Mouse (Mus musculus) midbrain, embryonic 14.5 days (tissue): Measurements from ENCODE around the gene Kdm6b. TPM values are rescaled to one million over a fixed set of nuclear protein-coding genes. Genes with fewer than 3 reads are reported as not detected.

Experiments used
- ATAC-seq: fragments of 200-750 bp; cut with Nextera tagmentation; 2 replicates; pipeline ENCODE4 v1.8.0; 2017; ENCODE audit warnings: moderate number of reproducible peaks, moderate library complexity; ENCODE audit not compliant: low FRiP score, low TSS enrichment
- DNase-seq: peaks from one replicate; pipeline ENCODE4 v3.0.0-alpha.2; 2015
- H3K27ac ChIP-seq: fragments of 300-500 bp; sonication (generic); replicated peaks from 2 replicates; pipeline ENCODE4 v1.5.1; 2014; ENCODE audit warnings: mild to moderate bottlenecking, low read depth, low read length, moderate library complexity
- H3K27me3 ChIP-seq: fragments of 300-500 bp; sonication (generic); 2 replicates; pipeline ENCODE4 v1.6.1; 2014; ENCODE audit warnings: low read length, control low read depth, mixed read lengths; ENCODE audit not compliant: control insufficient read depth, insufficient read depth
- H3K36me3 ChIP-seq: fragments of 300-500 bp; sonication (generic); 2 replicates; pipeline ENCODE4 v1.6.1; 2014; ENCODE audit warnings: low read length, control low read depth; ENCODE audit not compliant: control insufficient read depth, insufficient read depth
- H3K4me1 ChIP-seq: fragments of 300-500 bp; sonication (generic); 2 replicates; pipeline ENCODE4 v1.6.1; 2014; ENCODE audit warnings: mild to moderate bottlenecking, antibody characterized with exemption, low read length, control low read depth; ENCODE audit not compliant: control insufficient read depth, insufficient read depth
- H3K4me2 ChIP-seq: fragments of 300-500 bp; sonication (generic); 2 replicates; pipeline ENCODE4 v1.6.1; 2014; ENCODE audit warnings: mild to moderate bottlenecking, low read length, moderate library complexity
- H3K4me3 ChIP-seq: fragments of 300-500 bp; sonication (generic); replicated peaks from 2 replicates; pipeline ENCODE4 v1.5.1; 2014; ENCODE audit warnings: low read depth, low read length
- H3K9ac ChIP-seq: fragments of 300-500 bp; sonication (generic); replicated peaks from 2 replicates; pipeline ENCODE4 v1.6.1; 2014; ENCODE audit warnings: mild to moderate bottlenecking, low read length, moderate library complexity
- H3K9me3 ChIP-seq: fragments of 300-500 bp; sonication (generic); 2 replicates; pipeline ENCODE4 v1.6.1; 2016; ENCODE audit warnings: low read length, control low read depth, mixed read lengths; ENCODE audit not compliant: control insufficient read depth
- WGBS: fragments of 180-500 bp; shearing (Covaris S2); extraction: QIAGEN DNeasy Blood & Tissue Kit; methylation state at CpG from one replicate; pipeline ENCODE4 v1.1.7; 2014; 5-methylcytosine and 5-hydroxymethylcytosine counted together
- polyA plus RNA-seq: library from polyadenylated mRNA; unstranded; fragments of >200 nt; fragmentation: Nextera tagmentation; extraction: Ambion mirVana; gene quantifications from 2 replicates; pipeline ENCODE4 v1.2.1, GENCODE M21; 2014

Kdm6b gene
- polyA plus RNA-seq, 1 experiment from 2014 or later: 41.2 TPM

DNA sequence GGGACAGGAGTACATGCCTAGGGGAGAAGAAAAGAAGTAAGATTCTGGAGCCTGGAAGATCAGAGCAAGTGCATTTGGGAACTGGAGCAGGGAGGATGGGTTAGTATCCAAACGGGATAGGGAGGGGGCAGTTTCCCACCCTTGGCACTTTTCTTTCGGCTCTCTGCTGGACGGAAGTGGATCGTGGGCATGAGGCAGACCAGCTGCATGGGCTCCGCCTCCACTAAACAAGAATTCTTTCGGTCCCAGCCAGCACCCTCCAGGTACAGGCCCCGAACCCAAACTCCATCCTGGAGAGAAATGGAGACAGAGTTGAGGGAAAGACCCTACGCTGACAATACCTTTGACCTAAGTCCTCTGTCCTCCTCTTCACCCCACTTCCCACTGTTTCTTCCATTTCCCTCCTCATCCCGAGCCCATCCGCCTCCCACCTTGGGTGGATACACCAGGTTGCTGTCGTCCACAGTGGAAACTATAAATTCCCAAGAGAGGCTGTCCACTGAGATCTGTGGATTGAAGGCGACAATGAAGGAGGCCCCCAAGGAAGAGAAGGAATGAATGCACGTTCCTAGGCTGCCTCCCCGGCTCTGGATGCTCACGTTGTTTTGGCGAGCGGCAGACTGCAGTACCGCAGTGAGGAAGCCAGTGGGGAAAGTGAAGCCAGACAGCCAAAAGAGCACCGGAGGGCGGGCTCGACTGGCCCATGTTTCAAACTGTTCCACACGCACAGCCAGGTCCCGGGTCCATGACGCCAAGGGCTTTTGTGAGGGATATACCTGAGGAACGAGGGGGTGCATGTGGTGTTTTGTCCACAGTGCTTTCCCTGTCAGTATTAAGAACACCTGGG lies 7.9 kb upstream of the Kdm6b start:
- no peaks in the 10 kb centered on the region for H3K9me3 ChIP-seq
- peaks cover 23% of the 10 kb centered on the region for H3K27me3 ChIP-seq
- H3K27ac ChIP-seq: no peak overlapping the region
- H3K4me1 ChIP-seq: peaks cover 28% of the 10 kb centered on the region
- DNase-seq: no peak
- 11% methylated on average over 25 of the region's 25 CpGs for WGBS
- ATAC-seq: no peak
- no peaks in the 10 kb centered on the region for H3K36me3 ChIP-seq
- no peak overlapping the region for H3K9ac ChIP-seq
- 0 out of 2 replicates have a peak overlapping the region, but pooled peaks have one; percentile 12 for H3K4me2 ChIP-seq
- 0 out of 2 replicates have a peak overlapping the region, but pooled peaks have one; percentile 2 for H3K4me3 ChIP-seq

DNA sequence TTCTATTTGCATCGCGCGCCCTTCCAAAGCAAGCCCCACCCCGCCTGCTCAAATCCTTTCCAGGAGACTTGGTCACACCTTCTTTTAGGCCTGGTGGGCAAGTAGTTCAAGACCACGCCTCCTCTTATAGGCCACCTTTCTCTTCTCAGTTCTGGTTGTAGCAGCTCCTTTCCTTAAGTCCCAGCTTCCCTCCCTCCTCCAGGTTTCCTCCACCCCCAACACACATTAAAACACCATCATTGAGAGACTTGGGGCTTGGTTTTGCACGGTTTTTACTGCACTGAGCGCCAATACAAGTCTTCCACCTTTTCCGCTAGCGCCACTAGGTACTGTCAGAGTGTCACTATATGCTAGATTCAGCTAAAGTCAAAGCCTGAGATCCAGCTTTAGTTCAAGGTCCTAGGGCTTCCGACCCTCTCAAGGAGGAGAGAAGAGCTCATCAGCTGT lies 7.1 kb upstream of the Kdm6b start:
- Histone ChIP-seq H3K4me3 (peak overlapping the region; percentile 62), H3K9me3 (no peaks in the 10 kb centered on the region), H3K9ac (no peak overlapping the region), H3K27me3 (peaks cover 23% of the 10 kb centered on the region), H3K4me1 (peaks cover 28% of the 10 kb centered on the region), H3K27ac (no peak overlapping the region), H3K36me3 (no peaks in the 10 kb centered on the region), H3K4me2 (peak overlapping the region; percentile 99)
- ATAC-seq (no peak), DNase-seq (no peak)
- WGBS: 5% methylated on average over 10 of the region's 10 CpGs

DNA sequence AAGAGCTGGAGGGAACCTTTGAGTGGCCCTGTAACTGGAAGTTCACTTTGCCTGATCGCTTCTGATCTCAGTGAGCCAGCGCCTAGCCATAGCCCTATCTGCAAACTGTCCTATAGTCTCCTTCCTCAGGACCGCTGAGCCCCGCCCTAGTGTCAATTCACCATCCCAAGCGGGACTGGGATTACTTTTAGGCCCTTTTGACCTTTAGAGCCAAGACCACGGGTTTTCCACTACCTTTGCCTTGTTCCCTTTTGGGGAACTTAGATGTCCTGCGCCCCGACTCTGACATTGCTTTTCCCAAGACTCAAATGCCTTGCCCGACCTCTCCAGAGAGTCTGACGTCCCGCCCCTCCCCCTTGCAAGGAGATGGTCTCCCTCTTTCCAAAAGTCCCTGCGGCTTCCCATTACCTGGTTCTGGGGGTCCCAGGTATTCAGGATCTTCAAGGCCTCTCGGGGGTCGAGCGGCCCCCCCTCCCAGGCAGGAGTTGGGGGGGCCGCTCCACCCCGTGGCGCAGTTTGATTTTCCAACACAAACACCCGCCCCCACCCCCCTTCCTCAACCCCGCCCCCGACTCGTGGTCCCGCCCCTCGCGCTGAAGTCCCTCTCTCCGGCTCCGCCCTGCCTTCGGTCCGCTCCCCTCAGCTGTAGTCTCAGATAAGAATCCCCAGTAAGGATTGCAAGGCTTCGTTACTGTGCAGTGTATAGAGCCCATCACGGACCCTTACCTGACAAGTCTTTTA lies 6.5 kb upstream of the Kdm6b start:
- WGBS: under 1% methylated on average over 31 of the region's 31 CpGs
- Histone ChIP-seq H3K4me1 (peaks cover 31% of the 10 kb centered on the region), H3K4me3 (peak overlapping the region; percentile 62), H3K9ac (peak overlapping the region; percentile 34; the same call in 1 of the 2 replicates), H3K9me3 (no peaks in the 10 kb centered on the region), H3K36me3 (no peaks in the 10 kb centered on the region), H3K27ac (peak overlapping the region; percentile 100), H3K27me3 (peaks cover 23% of the 10 kb centered on the region), H3K4me2 (peak overlapping the region; percentile 99)
- DNase-seq (peak; percentile 49), ATAC-seq (no peak)

DNA sequence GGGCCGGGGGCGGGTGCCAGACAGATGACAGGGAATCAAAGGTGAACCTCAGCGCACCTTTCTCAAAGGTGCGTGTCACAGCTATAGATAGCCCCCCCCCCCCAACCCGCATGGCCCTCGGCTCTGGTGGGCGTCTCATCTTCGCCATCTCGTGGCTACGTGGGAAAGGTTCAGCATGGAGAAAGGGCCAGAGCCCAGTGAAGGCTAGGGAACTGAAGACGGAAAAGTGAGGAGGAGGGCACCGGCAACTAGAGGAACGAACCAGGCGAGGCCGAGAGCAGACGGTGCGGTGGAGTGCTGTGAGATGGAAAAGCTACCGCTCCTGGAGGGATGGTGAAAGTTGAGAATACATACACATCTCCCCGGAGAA lies 6.0 kb upstream of the Kdm6b start:
- Histone ChIP-seq H3K36me3 (no peaks in the 10 kb centered on the region), H3K27ac (peak overlapping the region; percentile 100), H3K4me2 (peak overlapping the region; percentile 99), H3K4me3 (peak overlapping the region; percentile 62), H3K27me3 (peaks cover 23% of the 10 kb centered on the region), H3K9me3 (no peaks in the 10 kb centered on the region), H3K9ac (peak overlapping the region; percentile 34; the same call in 1 of the 2 replicates), H3K4me1 (peaks cover 36% of the 10 kb centered on the region)
- no peak for ATAC-seq
- WGBS: under 1% methylated on average over 19 of the region's 19 CpGs
- peak; percentile 66 for DNase-seq

DNA sequence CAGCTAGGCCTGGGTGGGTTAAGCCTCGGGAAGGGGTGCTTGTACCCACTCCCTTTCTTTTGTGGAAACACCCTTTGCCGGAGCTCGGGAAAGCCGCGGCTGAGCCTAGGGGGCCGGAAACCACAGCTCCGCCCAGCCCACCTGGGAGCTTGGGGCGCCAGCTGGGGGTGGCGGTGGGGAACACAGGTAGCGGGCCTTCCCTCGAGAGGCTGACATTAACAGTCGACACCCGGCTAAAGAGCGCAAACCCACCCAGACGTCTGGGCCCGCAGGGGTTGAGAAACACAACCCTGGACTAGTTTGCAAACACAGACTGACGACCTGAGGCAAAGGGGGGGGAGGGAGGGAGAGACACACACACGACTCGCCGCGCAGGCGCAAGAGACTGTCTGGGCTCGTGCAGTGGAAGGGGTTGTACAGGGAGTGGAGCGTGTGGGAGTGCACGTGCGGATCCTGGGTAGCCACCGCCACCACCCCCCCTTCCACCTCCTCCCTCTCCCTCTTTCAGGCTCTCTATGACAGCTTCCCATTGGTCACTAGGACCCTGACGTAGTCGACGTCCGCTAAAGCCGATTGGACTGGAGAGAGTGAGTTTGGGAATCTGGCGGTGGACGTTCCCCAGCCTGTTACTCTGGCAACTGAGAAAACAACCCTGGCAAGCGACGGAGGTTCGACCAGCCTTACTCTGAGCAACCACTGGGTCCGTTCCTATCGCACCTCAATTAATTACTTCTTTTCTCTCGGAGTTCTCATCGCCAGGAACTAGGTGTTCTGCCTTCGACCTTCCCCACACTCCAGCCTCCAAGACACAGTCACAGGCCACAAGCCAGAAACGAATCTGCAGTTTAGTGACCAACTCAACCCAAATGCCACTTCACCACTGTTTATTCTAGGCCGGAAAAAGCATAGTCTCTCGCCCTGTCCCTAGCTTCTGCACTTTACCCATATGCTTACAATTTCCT lies 5.3 kb upstream of the Kdm6b start:
- H3K4me2 ChIP-seq: peak overlapping the region; percentile 99
- peak overlapping the region; percentile 100 for H3K27ac ChIP-seq
- peaks cover 23% of the 10 kb centered on the region for H3K27me3 ChIP-seq
- H3K9ac ChIP-seq: peak overlapping the region; percentile 59
- H3K4me3 ChIP-seq: peak overlapping the region; percentile 62
- WGBS: under 1% methylated on average over 45 of the region's 45 CpGs
- H3K9me3 ChIP-seq: no peaks in the 10 kb centered on the region
- peaks cover 43% of the 10 kb centered on the region for H3K4me1 ChIP-seq
- no peaks in the 10 kb centered on the region for H3K36me3 ChIP-seq
- DNase-seq (peak; percentile 98), ATAC-seq (peak; percentile 89)

DNA sequence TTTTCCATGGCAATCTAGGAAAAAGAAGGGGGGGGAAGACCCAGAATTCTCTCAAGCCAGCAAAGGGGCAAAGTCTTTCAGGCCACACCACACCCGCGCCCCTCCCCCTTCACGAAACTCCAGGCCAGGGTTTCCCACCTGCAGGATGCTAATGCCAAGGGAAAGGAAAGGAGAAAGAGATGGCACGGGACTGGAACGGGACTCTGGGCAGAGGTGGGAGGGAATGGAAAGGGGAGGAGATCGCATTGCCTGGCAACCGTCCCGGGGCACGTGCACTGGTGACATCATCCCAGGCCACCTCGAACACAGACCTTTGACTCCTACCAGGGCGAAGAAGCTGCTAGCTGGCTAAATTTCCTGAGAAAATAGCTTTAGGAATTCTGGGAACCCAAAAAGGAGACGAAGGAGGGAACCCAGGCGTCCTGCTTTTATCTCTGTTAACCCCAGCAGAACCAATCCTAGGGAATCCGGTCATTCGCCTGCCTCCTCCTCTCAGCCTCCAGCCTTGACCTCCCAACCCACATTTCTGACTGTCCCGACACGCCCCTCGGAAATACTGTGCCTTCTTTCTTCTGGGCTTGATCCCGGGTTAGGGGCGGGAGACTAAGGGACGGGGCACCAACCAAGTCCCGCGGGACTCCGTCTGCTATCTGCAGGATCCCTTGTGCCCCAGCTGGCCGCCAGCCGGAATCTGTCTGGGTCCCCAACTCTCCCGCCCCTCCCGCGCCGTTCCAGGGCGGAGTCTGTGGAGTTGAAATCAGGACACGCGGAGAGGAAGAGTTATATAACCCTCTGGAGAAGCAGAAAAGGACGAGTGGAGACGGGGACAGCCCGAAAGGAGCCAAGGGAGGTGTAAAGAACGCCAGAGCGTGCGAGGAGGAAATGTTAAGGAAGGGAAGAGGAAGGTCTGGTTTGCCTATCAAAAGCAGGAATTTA lies 4.2 kb upstream of the Kdm6b start:
- Histone ChIP-seq H3K9me3 (no peaks in the 10 kb centered on the region), H3K4me1 (peaks cover 53% of the 10 kb centered on the region), H3K4me2 (peak overlapping the region; percentile 99), H3K27ac (peak overlapping the region; percentile 100), H3K9ac (peak overlapping the region; percentile 59), H3K36me3 (peaks cover 5% of the 10 kb centered on the region), H3K4me3 (peak overlapping the region; percentile 62), H3K27me3 (peaks cover 19% of the 10 kb centered on the region)
- ATAC-seq: peak; percentile 53
- WGBS: under 1% methylated on average over 39 of the region's 39 CpGs
- DNase-seq: peak; percentile 95

DNA sequence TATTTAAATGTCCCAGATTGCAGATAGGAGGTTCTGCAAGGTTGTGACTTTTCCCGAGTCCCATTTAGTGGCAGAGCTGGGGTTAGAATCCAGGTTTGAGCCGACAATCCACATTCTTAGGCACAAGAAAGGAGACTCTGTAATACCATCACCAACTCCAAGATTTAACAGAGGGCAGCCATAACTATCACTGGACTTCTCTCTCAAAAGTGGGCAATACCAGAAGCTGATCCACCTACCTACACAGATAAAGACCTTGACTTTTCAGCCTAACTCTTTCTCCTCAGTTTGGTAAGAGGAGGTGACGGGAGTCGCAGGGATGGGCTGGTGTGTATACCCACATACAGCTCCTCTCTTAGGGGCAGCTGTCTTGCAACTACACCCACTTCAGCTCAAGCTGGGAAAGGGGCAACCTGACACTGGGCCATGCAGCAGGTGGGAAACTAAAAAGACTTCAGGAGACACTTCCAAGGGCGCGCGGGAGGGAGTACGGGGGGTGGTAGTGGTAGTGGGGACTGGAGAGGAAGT lies 3.5 kb upstream of the Kdm6b start:
- Histone ChIP-seq H3K9ac (peak overlapping the region; percentile 53; the same call in 1 of the 2 replicates), H3K9me3 (no peaks in the 10 kb centered on the region), H3K4me2 (peak overlapping the region; percentile 99), H3K4me1 (peaks cover 60% of the 10 kb centered on the region), H3K27me3 (peaks cover 12% of the 10 kb centered on the region), H3K4me3 (peak overlapping the region; percentile 62), H3K36me3 (peaks cover 11% of the 10 kb centered on the region), H3K27ac (peak overlapping the region; percentile 100)
- no peak for ATAC-seq
- no peak for DNase-seq
- whole genome bisulfite sequencing: 3% methylated on average over 8 of the region's 8 CpGs
